In genomic region chr9:65128123-65128815, GRCm38 (mm10) we compare ENCODE assay signal across 8 mouse cellular contexts. TPM values are rescaled to one million over a fixed set of nuclear protein-coding genes. Genes with fewer than 3 reads are reported as not detected.
DNase-seq lines count a peak whose midpoint lies in the region; ATAC-seq and TF ChIP-seq lines count a peak whose summit lies in the region.

No protein-coding gene starts in this region.

- peak overlapping the region; percentile 21 for H3K4me2 ChIP-seq in intestine, embryonic 14.5 days (ENCODE audit: low read length)
- H3K4me2 ChIP-seq in intestine, embryonic 16.5 days (ENCODE audit: low read depth, low read length), result no peak overlapping the region

- H3K27ac ChIP-seq in intestine, embryonic 14.5 days (ENCODE audit: low read depth), result no peak overlapping the region
- H3K27ac ChIP-seq in intestine, embryonic 16.5 days (ENCODE audit: low read length), result no peak overlapping the region
- no peak overlapping the region for H3K27ac ChIP-seq in bone marrow macrophage, adult 2 months (ENCODE audit: insufficient read depth, low read depth, low read length)

- peak; percentile 35; the same call in 1 of the 2 replicates for TF ChIP-seq CTCF in bone marrow macrophage, adult 2 months (IDR thresholded peaks at IDR 0.05; ENCODE audit: low read depth, low read length)

- 0 out of 2 replicates have a peak, but pooled peaks cover 4% of the 10 kb centered on the region for H3K4me1 ChIP-seq in intestine, embryonic 14.5 days (replicated peaks; ENCODE audit: control insufficient read depth, insufficient read depth, low read length)
- H3K4me1 ChIP-seq in intestine, embryonic 16.5 days (ENCODE audit: control insufficient read depth, insufficient read depth, low read length), result peaks cover 4% of the 10 kb centered on the region; the same call in 1 of the 2 replicates
- no peaks in the 10 kb centered on the region for H3K4me1 ChIP-seq in bone marrow macrophage, adult 2 months (ENCODE audit: control insufficient read depth, insufficient read depth, low read length)

- H3K9ac ChIP-seq in intestine, embryonic 14.5 days (ENCODE audit: low read length), result no peak overlapping the region
- H3K9ac ChIP-seq in intestine, embryonic 16.5 days (ENCODE audit: low read depth, low read length), result no peak overlapping the region

- 21% methylated on average over 25 of the region's 25 CpGs for WGBS in intestine, embryonic 14.5 days
- WGBS in intestine, embryonic 16.5 days, result 25% methylated on average over 25 of the region's 25 CpGs

- no peaks in the 10 kb centered on the region for H3K9me3 ChIP-seq in intestine, embryonic 14.5 days (ENCODE audit: control insufficient read depth, low read length)
- H3K9me3 ChIP-seq in intestine, embryonic 16.5 days (ENCODE audit: control insufficient read depth, low read length), result no peaks in the 10 kb centered on the region

- DNase-seq in intestine, embryonic 14.5 days (ENCODE audit: low spot score), result no peak
- peak; percentile 61 for DNase-seq in heart, postnatal 4 days
- DNase-seq in liver, result peak; percentile 61
- peak; percentile 20 for DNase-seq in naive thymus-derived CD4-positive, alpha-beta T cell, adult 2 months (ENCODE audit: low read depth)
- no peak for DNase-seq in T-cell, adult 2 months (ENCODE audit: low spot score)
- no peak for DNase-seq in frontal cortex, postnatal 36 days (ENCODE audit: low spot score in 2 of 2)

- no peaks in the 10 kb centered on the region for H3K27me3 ChIP-seq in intestine, embryonic 14.5 days (replicated peaks; ENCODE audit: control insufficient read depth, insufficient read depth, low read length)
- no peaks in the 10 kb centered on the region for H3K27me3 ChIP-seq in intestine, embryonic 16.5 days (replicated peaks; ENCODE audit: control insufficient read depth, insufficient read depth, low read length)

- no peak for TF ChIP-seq POLR2A in bone marrow macrophage, adult 2 months (IDR thresholded peaks at IDR 0.05; ENCODE audit: borderline replicate concordance, low read depth, low read length)

- no peak for ATAC-seq in intestine, embryonic 14.5 days (replicated peaks; ENCODE audit: low FRiP score, low TSS enrichment, low read depth)
- ATAC-seq in intestine, embryonic 16.5 days, result no peak

- H3K36me3 ChIP-seq in intestine, embryonic 14.5 days (ENCODE audit: control insufficient read depth, insufficient read depth, low read length), result peaks cover 78% of the 10 kb centered on the region
- H3K36me3 ChIP-seq in intestine, embryonic 16.5 days (ENCODE audit: control insufficient read depth, insufficient read depth, low read length), result peaks cover 9% of the 10 kb centered on the region; the same call in 1 of the 2 replicates

- H3K4me3 ChIP-seq in intestine, embryonic 14.5 days (ENCODE audit: low read depth, low read length), result no peak overlapping the region
- H3K4me3 ChIP-seq in intestine, embryonic 16.5 days (ENCODE audit: low read length), result no peak overlapping the region
- no peak overlapping the region for H3K4me3 ChIP-seq in bone marrow macrophage, adult 2 months (ENCODE audit: insufficient read depth, low read length)

RNA-seq across cellular contexts. Expression of gene Igdcc3, which starts 12.7 kb away (rescaled TPM):
- 2.7 and 2.9 TPM in 2 replicates for polyA plus RNA-seq in intestine, embryonic 14.5 days (2014; fragmentation: Nextera tagmentation; extraction: Ambion mirVana)
- polyA plus RNA-seq in intestine, embryonic 16.5 days (2015; fragmentation: Nextera tagmentation; extraction: Ambion mirVana), result 0.12 and 0.60 TPM in 2 replicates
- polyA plus RNA-seq in bone marrow macrophage, adult 2 months (2012; ENCODE audit: insufficient read depth, insufficient read length, missing spikeins), result not detected in 2 replicates
- under 1 TPM; 0.43 to 0.52 TPM for total RNA-seq in heart, postnatal 4 days (2021)

RNA-seq across cellular contexts. Expression of gene Igdcc4, which starts 27.0 kb away (rescaled TPM):
- 39.6 and 42.2 TPM in 2 replicates for polyA plus RNA-seq in intestine, embryonic 14.5 days (2014; fragmentation: Nextera tagmentation; extraction: Ambion mirVana)
- 13.0 and 14.5 TPM in 2 replicates for polyA plus RNA-seq in intestine, embryonic 16.5 days (2015; fragmentation: Nextera tagmentation; extraction: Ambion mirVana)
- polyA plus RNA-seq in bone marrow macrophage, adult 2 months (2012; ENCODE audit: insufficient read depth, insufficient read length, missing spikeins), result 0.15 TPM in 1 of 2 replicates, not detected in the other
- 10 to 100 TPM; 13.9 to 16.5 TPM for total RNA-seq in heart, postnatal 4 days (2021)

Comparison
In these comparisons a context has a peak if more than half of its experiments do, and no peak if none do; other contexts are left out.
1. DNase-seq: peak in heart, postnatal 4 days (single experiment), liver (single experiment) and naive thymus-derived CD4-positive, alpha-beta T cell, adult 2 months (single experiment); none in intestine, embryonic 14.5 days (single experiment), T-cell, adult 2 months (single experiment) and frontal cortex, postnatal 36 days (0 of 2).
2. RNA of gene Igdcc4, which starts 27.0 kb away (polyA plus RNA-seq): 39.6 to 42.2 TPM in intestine, embryonic 14.5 days and 13.0 to 14.5 TPM in intestine, embryonic 16.5 days; 0.15 TPM in bone marrow macrophage, adult 2 months; every median in the first group is over 10 times any median in the second.